Mouse (Mus musculus) bone marrow macrophage, adult 2 months (primary cell): ENCODE measurements around the gene Csk. TPM values are rescaled to one million over a fixed set of nuclear protein-coding genes. Genes with fewer than 3 reads are reported as not detected.

Source experiments
- H3K27ac ChIP-seq: 2 replicates; pipeline ENCODE4 v1.5.1; 2012; ENCODE audit warnings: low read depth, low read length; ENCODE audit not compliant: insufficient read depth
- H3K4me1 ChIP-seq: 2 replicates; pipeline ENCODE4 v1.6.1; 2012; ENCODE audit warnings: low read length; ENCODE audit not compliant: control insufficient read depth, insufficient read depth
- H3K4me3 ChIP-seq: 2 replicates; pipeline ENCODE4 v1.5.1; 2012; ENCODE audit warnings: mild to moderate bottlenecking, low read length, moderate library complexity; ENCODE audit not compliant: insufficient read depth
- CTCF ChIP-seq: IDR thresholded peaks from 2 replicates; pipeline ENCODE4 v1.5.1; 2012; ENCODE audit warnings: low read depth, mild to moderate bottlenecking, low read length, moderate library complexity
- POLR2A ChIP-seq: IDR thresholded peaks from 2 replicates; pipeline ENCODE4 v1.6.1; 2012; ENCODE audit warnings: mild to moderate bottlenecking, low read depth, low read length, borderline replicate concordance
- polyA plus RNA-seq: library from polyadenylated mRNA; stranded (reverse); fragments of >200 nt; gene quantifications from 2 replicates; pipeline ENCODE4 v1.2.4, GENCODE M21; 2012; ENCODE audit not compliant: missing spikeins, insufficient read depth, insufficient read length

Csk gene
- polyA plus RNA-seq, result 125 and 126 TPM in 2 replicates

- H3K4me1 ChIP-seq, result peaks cover 34% of the 10 kb centered on the region
- TF ChIP-seq POLR2A (no peak), CTCF (no peak)
- H3K4me3 ChIP-seq, result no peak within 1 kb of the TSS
- H3K27ac ChIP-seq, result peak within 1 kb of the TSS; percentile 87
These were observed at the start of gene Csk for GRCm38 (mm10) chr9:57653283-57653682. Gene Csk (minus strand): TSS chr9:57653631.

DNA sequence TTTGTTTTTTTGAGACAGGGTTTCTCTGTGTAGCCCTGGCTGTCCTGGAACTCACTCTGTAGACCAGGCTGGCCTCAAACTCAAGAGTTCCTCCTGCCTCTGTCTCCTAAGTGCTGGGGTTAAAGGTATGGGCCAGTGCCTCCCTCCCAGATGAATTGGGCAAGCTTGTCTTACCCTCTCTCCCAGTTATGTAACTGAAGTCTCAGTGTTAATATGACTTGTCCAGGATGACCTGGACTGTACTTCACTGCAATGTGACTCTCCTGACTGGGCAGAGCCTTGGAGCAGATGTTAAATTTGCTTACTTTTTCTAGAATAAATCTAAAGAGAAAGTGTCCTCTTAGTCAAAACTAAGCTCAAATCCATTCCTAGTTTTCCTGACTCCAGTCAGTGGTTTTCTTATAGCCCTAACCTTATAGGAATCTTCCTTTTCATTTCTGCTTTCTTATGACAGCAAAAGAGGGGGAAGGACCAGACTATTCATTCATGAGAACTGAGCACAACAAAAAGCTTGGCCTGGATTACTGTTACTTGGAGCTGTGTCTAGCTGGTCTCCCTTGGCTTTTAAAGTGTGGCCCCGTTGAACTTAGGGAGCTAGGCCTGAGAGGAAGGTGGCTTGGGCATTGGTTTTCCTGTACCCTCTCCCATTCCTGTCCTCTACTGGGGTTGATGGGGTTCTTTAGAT lies 45.2 kb upstream of the Csk start:
- Histone ChIP-seq H3K27ac (no peak overlapping the region), H3K4me1 (no peaks in the 10 kb centered on the region), H3K4me3 (no peak overlapping the region)
- TF ChIP-seq POLR2A (no peak), CTCF (no peak)

DNA sequence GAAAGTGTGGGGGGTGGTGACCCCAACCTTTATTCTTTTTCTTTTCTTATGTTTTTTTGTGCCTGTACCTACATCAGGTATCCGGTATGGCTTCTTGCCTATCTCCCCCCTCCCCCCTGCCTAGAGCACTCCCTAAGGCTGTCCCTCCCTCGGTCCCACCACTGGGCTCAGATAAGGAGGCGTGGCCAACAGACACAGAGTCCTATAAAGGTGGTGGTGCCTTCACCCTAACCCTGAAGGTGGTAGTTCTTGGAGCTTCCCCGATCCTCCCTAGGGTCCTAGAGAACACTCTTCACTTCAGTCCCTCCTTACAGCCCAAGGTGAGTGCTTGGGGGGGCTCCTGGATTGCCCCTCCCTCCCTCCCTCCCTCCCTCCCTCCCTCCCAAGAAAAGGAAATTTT lies 43.9 kb upstream of the Csk start:
- no peak for TF ChIP-seq CTCF
- TF ChIP-seq POLR2A, result no peak
- H3K27ac ChIP-seq, result no peak overlapping the region
- no peak overlapping the region for H3K4me3 ChIP-seq
- no peaks in the 10 kb centered on the region for H3K4me1 ChIP-seq

- Histone ChIP-seq H3K4me1 (no peaks in the 10 kb centered on the region), H3K4me3 (peak overlapping the region; percentile 27), H3K27ac (no peak overlapping the region)
- TF ChIP-seq CTCF (no peak), POLR2A (no peak)
These were observed 43.2 kb upstream of the Csk start for GRCm38 (mm10) chr9:57696380-57697285.

- no peaks in the 10 kb centered on the region for H3K4me1 ChIP-seq
- TF ChIP-seq CTCF (no peak), POLR2A (no peak)
- no peak overlapping the region for H3K4me3 ChIP-seq
- no peak overlapping the region for H3K27ac ChIP-seq
These were observed 40.7 kb upstream of the Csk start for GRCm38 (mm10) chr9:57694108-57694507.

GRCm38 (mm10) chr9:57688606-57689005 lies 35.2 kb upstream of the Csk start:
- no peaks in the 10 kb centered on the region for H3K4me1 ChIP-seq
- TF ChIP-seq CTCF, result no peak
- TF ChIP-seq POLR2A, result no peak
- no peak overlapping the region for H3K4me3 ChIP-seq
- H3K27ac ChIP-seq, result no peak overlapping the region

GRCm38 (mm10) chr9:57688158-57688557 lies 34.7 kb upstream of the Csk start:
- no peak overlapping the region for H3K4me3 ChIP-seq
- H3K4me1 ChIP-seq, result no peaks in the 10 kb centered on the region
- TF ChIP-seq POLR2A (no peak), CTCF (peak; percentile 31)
- no peak overlapping the region for H3K27ac ChIP-seq

DNA sequence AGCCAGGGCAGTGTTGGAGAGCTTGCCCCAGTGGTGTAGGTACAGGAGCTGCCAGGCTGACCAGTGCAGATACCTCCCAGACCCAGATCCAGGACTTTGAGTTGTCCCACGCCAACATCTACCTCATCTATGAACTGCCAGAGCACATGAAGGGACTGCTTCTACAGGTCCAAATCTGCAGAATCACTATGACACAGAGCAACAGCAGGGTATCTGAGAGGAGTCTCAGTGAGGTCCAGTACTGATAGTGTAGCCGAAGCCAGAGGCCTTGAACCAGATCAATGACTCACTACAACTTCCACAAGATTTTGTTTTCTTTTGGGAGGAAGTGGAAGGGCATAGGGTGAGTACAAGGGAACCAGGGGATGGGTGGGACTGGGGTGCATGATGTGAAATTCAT lies 34.3 kb upstream of the Csk start, which contains the start of gene Cyp1a1:
Gene Cyp1a1 (plus strand): TSS at position 178 of the 400 bp plus-strand sequence.
- Histone ChIP-seq H3K27ac (no peak within 1 kb of the TSS), H3K4me3 (no peak within 1 kb of the TSS), H3K4me1 (no peaks in the 10 kb centered on the region)
- TF ChIP-seq POLR2A (no peak), CTCF (no peak)

GRCm38 (mm10) chr9:57686011-57686410 lies 32.6 kb upstream of the Csk start:
- TF ChIP-seq POLR2A (no peak), CTCF (no peak)
- Histone ChIP-seq H3K4me3 (no peak overlapping the region), H3K4me1 (no peaks in the 10 kb centered on the region), H3K27ac (no peak overlapping the region)

DNA sequence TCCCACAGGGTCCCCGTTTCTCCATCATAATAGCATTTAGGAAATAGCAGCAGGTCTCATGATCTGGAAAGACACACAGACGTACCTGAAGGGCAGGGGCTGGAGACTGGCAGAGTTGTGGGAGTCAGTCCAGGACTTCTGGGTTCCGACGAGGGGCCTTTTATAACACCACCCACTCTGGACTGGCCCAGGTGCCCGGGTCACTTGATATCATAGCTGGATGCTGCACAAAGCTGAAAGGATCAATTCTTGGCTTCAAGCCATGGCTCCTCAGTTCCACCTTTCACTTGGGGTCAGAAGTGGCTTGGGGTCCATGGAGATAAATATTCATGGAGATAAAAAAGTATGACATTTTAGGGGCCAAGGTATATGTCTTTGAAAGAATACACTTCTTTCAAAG lies 30.1 kb upstream of the Csk start, which contains the start of gene Cyp1a2:
Gene Cyp1a2 (minus strand): TSS at position 184 of the 400 bp plus-strand sequence.
- H3K4me3 ChIP-seq, result no peak within 1 kb of the TSS
- no peak for TF ChIP-seq CTCF
- TF ChIP-seq POLR2A, result no peak
- H3K27ac ChIP-seq, result no peak within 1 kb of the TSS
- H3K4me1 ChIP-seq, result no peaks in the 10 kb centered on the region

- TF ChIP-seq POLR2A (no peak), CTCF (no peak)
- Histone ChIP-seq H3K4me3 (no peak overlapping the region), H3K27ac (no peak overlapping the region), H3K4me1 (no peaks in the 10 kb centered on the region)
These were observed 28.0 kb upstream of the Csk start for GRCm38 (mm10) chr9:57681411-57681810.
